Mouse (Mus musculus) neural tube, embryonic 14.5 days (tissue): ENCODE results near the gene Amn. TPM values are rescaled to one million over a fixed set of nuclear protein-coding genes. Genes with fewer than 3 reads are reported as not detected.

Source experiments
- ATAC-seq: fragments of 200-750 bp; cut with Nextera tagmentation; 2 replicates; pipeline ENCODE4 v1.8.0; 2017; ENCODE audit warnings: low read depth, mild to moderate bottlenecking, moderate TSS enrichment, moderate library complexity
- H3K27ac ChIP-seq: fragments of 300-500 bp; sonication (generic); 2 replicates; pipeline ENCODE4 v1.5.1; 2014; ENCODE audit warnings: low read depth, mild to moderate bottlenecking, control low read depth, low read length, moderate library complexity, mixed read lengths
- H3K27me3 ChIP-seq: fragments of 300-500 bp; sonication (generic); 2 replicates; pipeline ENCODE4 v1.6.1; 2014; ENCODE audit warnings: low read length; ENCODE audit not compliant: control insufficient read depth, insufficient read depth
- H3K36me3 ChIP-seq: fragments of 300-500 bp; sonication (generic); 2 replicates; pipeline ENCODE4 v1.6.1; 2014; ENCODE audit warnings: low read length, mixed read lengths; ENCODE audit not compliant: control insufficient read depth, insufficient read depth
- H3K4me1 ChIP-seq: fragments of 300-500 bp; sonication (generic); 2 replicates; pipeline ENCODE4 v1.6.1; 2014; ENCODE audit warnings: low read length; ENCODE audit not compliant: control insufficient read depth, insufficient read depth
- H3K4me2 ChIP-seq: fragments of 300-500 bp; sonication (generic); 2 replicates; pipeline ENCODE4 v1.6.1; 2014; ENCODE audit warnings: mild to moderate bottlenecking, low read depth, low read length, control low read depth
- H3K4me3 ChIP-seq: fragments of 300-500 bp; sonication (generic); 2 replicates; pipeline ENCODE4 v1.5.1; 2014; ENCODE audit warnings: low read depth, low read length, control low read depth, mixed read lengths
- H3K9ac ChIP-seq: fragments of 300-500 bp; sonication (generic); replicated peaks from 2 replicates; pipeline ENCODE4 v1.6.1; 2014; ENCODE audit warnings: low read depth, mild to moderate bottlenecking, control low read depth, low read length, mixed read lengths
- H3K9me3 ChIP-seq: fragments of 300-500 bp; sonication (generic); 2 replicates; pipeline ENCODE4 v1.6.1; 2016; ENCODE audit warnings: low read length; ENCODE audit not compliant: control insufficient read depth
- WGBS: fragments of 180-500 bp; shearing (Covaris S2); extraction: QIAGEN DNeasy Blood & Tissue Kit; methylation state at CpG from one replicate; pipeline ENCODE4 v1.1.7; 2014; 5-methylcytosine and 5-hydroxymethylcytosine counted together
- polyA plus RNA-seq: library from polyadenylated mRNA; unstranded; fragments of >200 nt; fragmentation: Nextera tagmentation; extraction: Ambion mirVana; gene quantifications from 2 replicates; pipeline ENCODE4 v1.2.1, GENCODE M21; 2014

Amn gene
- polyA plus RNA-seq, 1 experiment from 2014 or later = 28.1 TPM

GRCm38 (mm10) chr12:111302018-111302345 lies 31.1 kb downstream of the Amn start:
- H3K36me3 ChIP-seq = peaks cover 83% of the 10 kb centered on the region
- no peaks in the 10 kb centered on the region for H3K9me3 ChIP-seq
- no peak for ATAC-seq
- H3K27me3 ChIP-seq = no peaks in the 10 kb centered on the region
- no peak overlapping the region for H3K9ac ChIP-seq
- no peak overlapping the region for H3K4me3 ChIP-seq
- H3K4me1 ChIP-seq = no peaks in the 10 kb centered on the region
- H3K4me2 ChIP-seq = no peak overlapping the region
- H3K27ac ChIP-seq = no peak overlapping the region
- 94% methylated on average over 14 of the region's 14 CpGs for WGBS

GRCm38 (mm10) chr12:111303702-111304337 lies 32.9 kb downstream of the Amn start:
- ATAC-seq = no peak
- 90% methylated on average over 8 of the region's 8 CpGs for WGBS
- Histone ChIP-seq H3K4me3 (no peak overlapping the region), H3K36me3 (peaks cover 79% of the 10 kb centered on the region), H3K4me1 (no peaks in the 10 kb centered on the region), H3K27me3 (no peaks in the 10 kb centered on the region), H3K27ac (no peak overlapping the region), H3K4me2 (no peak overlapping the region), H3K9ac (no peak overlapping the region), H3K9me3 (no peaks in the 10 kb centered on the region)

GRCm38 (mm10) chr12:111306821-111307220 lies 35.9 kb downstream of the Amn start:
- H3K4me3 ChIP-seq = no peak overlapping the region
- no peaks in the 10 kb centered on the region for H3K27me3 ChIP-seq
- H3K9ac ChIP-seq = no peak overlapping the region
- no peaks in the 10 kb centered on the region for H3K9me3 ChIP-seq
- no peak for ATAC-seq
- peaks cover 81% of the 10 kb centered on the region for H3K36me3 ChIP-seq
- no peaks in the 10 kb centered on the region for H3K4me1 ChIP-seq
- no peak overlapping the region for H3K4me2 ChIP-seq
- 89% methylated on average over 8 of the region's 8 CpGs for WGBS
- H3K27ac ChIP-seq = no peak overlapping the region

GRCm38 (mm10) chr12:111309256-111309655 lies 38.4 kb downstream of the Amn start:
- 80% methylated on average over 12 of the region's 12 CpGs for WGBS
- Histone ChIP-seq H3K9ac (no peak overlapping the region), H3K27ac (no peak overlapping the region), H3K4me1 (no peaks in the 10 kb centered on the region), H3K4me2 (no peak overlapping the region), H3K4me3 (no peak overlapping the region), H3K27me3 (no peaks in the 10 kb centered on the region), H3K9me3 (no peaks in the 10 kb centered on the region), H3K36me3 (peaks cover 85% of the 10 kb centered on the region)
- ATAC-seq = no peak

- Histone ChIP-seq H3K9ac (no peak overlapping the region), H3K36me3 (peaks cover 85% of the 10 kb centered on the region), H3K27me3 (no peaks in the 10 kb centered on the region), H3K9me3 (no peaks in the 10 kb centered on the region), H3K4me3 (no peak overlapping the region), H3K4me1 (no peaks in the 10 kb centered on the region), H3K27ac (no peak overlapping the region), H3K4me2 (no peak overlapping the region)
- ATAC-seq = no peak
- 86% methylated on average over 14 of the region's 14 CpGs for WGBS
These were observed 39.0 kb downstream of the Amn start for GRCm38 (mm10) chr12:111309931-111310330.

- Histone ChIP-seq H3K9ac (no peak overlapping the region), H3K4me2 (no peak overlapping the region), H3K4me3 (no peak overlapping the region), H3K27me3 (no peaks in the 10 kb centered on the region), H3K27ac (no peak overlapping the region), H3K9me3 (no peaks in the 10 kb centered on the region), H3K36me3 (peaks cover 86% of the 10 kb centered on the region), H3K4me1 (no peaks in the 10 kb centered on the region)
- ATAC-seq = no peak
- 94% methylated on average over 10 of the region's 10 CpGs for WGBS
These were observed 40.9 kb downstream of the Amn start for GRCm38 (mm10) chr12:111311775-111312174.

- H3K4me1 ChIP-seq = no peaks in the 10 kb centered on the region
- 97% methylated on average over 7 of the region's 7 CpGs for WGBS
- no peak overlapping the region for H3K4me2 ChIP-seq
- ATAC-seq = no peak
- H3K9ac ChIP-seq = no peak overlapping the region
- no peaks in the 10 kb centered on the region for H3K9me3 ChIP-seq
- no peak overlapping the region for H3K27ac ChIP-seq
- H3K27me3 ChIP-seq = no peaks in the 10 kb centered on the region
- H3K4me3 ChIP-seq = no peak overlapping the region
- H3K36me3 ChIP-seq = peaks cover 96% of the 10 kb centered on the region
These were observed 43.4 kb downstream of the Amn start for GRCm38 (mm10) chr12:111314273-111314672.

GRCm38 (mm10) chr12:111317694-111318093 lies 46.8 kb downstream of the Amn start:
- no peak for ATAC-seq
- H3K27ac ChIP-seq = no peak overlapping the region

GRCm38 (mm10) chr12:111320549-111320948 lies 49.7 kb downstream of the Amn start:
- no peaks in the 10 kb centered on the region for H3K9me3 ChIP-seq
- ATAC-seq = no peak
- 80% methylated on average over 12 of the region's 12 CpGs for WGBS
- no peaks in the 10 kb centered on the region for H3K4me1 ChIP-seq
- no peak overlapping the region for H3K4me3 ChIP-seq
- no peak overlapping the region for H3K27ac ChIP-seq
- no peak overlapping the region for H3K4me2 ChIP-seq
- H3K27me3 ChIP-seq = no peaks in the 10 kb centered on the region
- peaks cover 88% of the 10 kb centered on the region for H3K36me3 ChIP-seq
- no peak overlapping the region for H3K9ac ChIP-seq

More at GRCm38 (mm10) chr12:111317694-111318093, 46.8 kb downstream of the Amn start:
- H3K4me2 ChIP-seq = no peak overlapping the region
- peaks cover 95% of the 10 kb centered on the region for H3K36me3 ChIP-seq
- no peak overlapping the region for H3K4me3 ChIP-seq
- no peaks in the 10 kb centered on the region for H3K9me3 ChIP-seq
- no peaks in the 10 kb centered on the region for H3K4me1 ChIP-seq
- no peak overlapping the region for H3K9ac ChIP-seq
- no peaks in the 10 kb centered on the region for H3K27me3 ChIP-seq
- 96% methylated on average over 9 of the region's 9 CpGs for WGBS
